In the genomic region with DNA sequence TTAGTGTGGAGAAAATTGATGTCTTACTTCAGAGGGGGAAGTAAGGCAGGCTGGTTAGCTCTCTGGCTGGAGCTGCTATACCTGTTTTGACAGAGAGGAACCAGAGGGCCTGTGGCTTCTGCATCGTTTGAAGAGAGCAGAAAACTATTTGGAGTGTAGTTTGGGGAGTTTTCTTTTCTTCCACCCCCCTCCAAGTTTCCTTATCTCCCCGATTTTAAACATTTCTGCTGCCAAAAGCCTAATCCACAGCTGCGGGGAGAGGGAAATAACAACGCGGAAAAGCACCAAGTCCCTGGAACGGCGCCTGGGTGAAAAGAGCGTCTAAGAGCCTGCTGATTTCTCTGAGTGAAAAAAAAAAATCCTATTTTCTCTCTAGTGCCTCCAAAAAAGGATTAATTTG, we compare ENCODE assay signal across 13 mouse cellular contexts.
A peak's percentile ranks its signal among the peaks of the same experiment; 100 is the strongest.
DNase-seq lines count a peak whose midpoint lies in the region; ATAC-seq and TF ChIP-seq lines count a peak whose summit lies in the region.
"Had no signal": no experiment of that assay in that cellular context is flagged by ENCODE, and none has a peak within 500 bp of the region (broad histone marks: within the 10 kb centered on the region; RNA-seq: fewer than 3 reads in every experiment).

No protein-coding gene starts in this region.

- peak overlapping the region; percentile 52; the same call in 1 of the 2 replicates for H3K27ac ChIP-seq in liver, adult 2 months (replicated peaks; ENCODE audit: insufficient read depth, low read depth, low read length)
- no peak overlapping the region for H3K27ac ChIP-seq in liver, embryonic 11.5 days (ENCODE audit: low read depth, low read length)
- H3K27ac ChIP-seq: hindbrain, embryonic 13.5 days; midbrain, embryonic 13.5 days had no signal

- TF ChIP-seq CTCF in liver, adult 2 months (IDR thresholded peaks at IDR 0.05; ENCODE audit: low read depth, low read length) = no peak

- no peaks in the 10 kb centered on the region for H3K36me3 ChIP-seq in liver, adult 2 months (ENCODE audit: control insufficient read depth, insufficient read depth, low read length)
- H3K36me3 ChIP-seq in liver, embryonic 11.5 days (ENCODE audit: control insufficient read depth, insufficient read depth, low read length) = no peaks in the 10 kb centered on the region
- H3K36me3 ChIP-seq: hindbrain, embryonic 13.5 days; midbrain, embryonic 13.5 days had no signal

- H3K4me1 ChIP-seq in liver, adult 2 months (ENCODE audit: control insufficient read depth, insufficient read depth, low read length) = no peaks in the 10 kb centered on the region
- H3K4me1 ChIP-seq in liver, embryonic 11.5 days (replicated peaks; ENCODE audit: control insufficient read depth, insufficient read depth, low read length) = no peaks in the 10 kb centered on the region

- H3K27me3 ChIP-seq in liver, adult 2 months (ENCODE audit: control insufficient read depth, insufficient read depth, low read length) = no peaks in the 10 kb centered on the region
- no peaks in the 10 kb centered on the region for H3K27me3 ChIP-seq in liver, embryonic 11.5 days (replicated peaks; ENCODE audit: control insufficient read depth, insufficient read depth, low read length)
- H3K27me3 ChIP-seq: hindbrain, embryonic 13.5 days; midbrain, embryonic 13.5 days had no signal

- no peak overlapping the region for H3K4me2 ChIP-seq in liver, embryonic 11.5 days
- H3K4me2 ChIP-seq: hindbrain, embryonic 13.5 days; midbrain, embryonic 13.5 days had no signal

- ATAC-seq in liver, embryonic 11.5 days (replicated peaks; ENCODE audit: low FRiP score) = no peak
- ATAC-seq: intestine, embryonic 16.5 days; midbrain, embryonic 13.5 days had no signal

- H3K79me2 ChIP-seq in liver, adult 2 months (ENCODE audit: control insufficient read depth, insufficient read depth, low read length) = no peaks in the 10 kb centered on the region

- TF ChIP-seq POLR2A in liver, adult 2 months (IDR thresholded peaks at IDR 0.05; ENCODE audit: extremely low read depth, insufficient read depth, low read length) = no peak

- intact Hi-C loops in heart, postnatal 10 days (cut with DNase I) = no loop called here

- DNase-seq in liver, adult 2 months (ENCODE audit: extremely low read depth, low read depth, low spot score) = peak; percentile 26
- no peak for DNase-seq in liver, embryonic 11.5 days (ENCODE audit: low spot score)
- peak; percentile 31 for DNase-seq in heart, adult 8-10 months (ENCODE audit: low spot score)
- DNase-seq in heart, postnatal 10 days = peak; percentile 33 to 44
- DNase-seq in lung, postnatal 25 days (ENCODE audit: low spot score) = peak; percentile 45
- DNase-seq in cerebellum, postnatal 25 days = no peak
- no peak for DNase-seq in adrenal gland, adult (ENCODE audit: inconsistent age in 2 of 2, low spot score in 1 of 2)
- DNase-seq: cerebellum, adult 18-20 months; kidney, postnatal 36 days; thymus, adult 18-20 months had no signal

- no peaks in the 10 kb centered on the region for H3K9me3 ChIP-seq in liver, embryonic 11.5 days (ENCODE audit: control insufficient read depth, low read length)
- H3K9me3 ChIP-seq: hindbrain, embryonic 13.5 days; midbrain, embryonic 13.5 days had no signal

- 50% methylated on average over 8 of the region's 8 CpGs for WGBS in liver, adult 2 months
- WGBS in liver, embryonic 11.5 days = 43% methylated on average over 8 of the region's 8 CpGs

- no peak overlapping the region for H3K9ac ChIP-seq in liver, adult 2 months (ENCODE audit: low read depth, low read length)
- no peak overlapping the region for H3K9ac ChIP-seq in liver, embryonic 11.5 days (ENCODE audit: low read depth, low read length)
- H3K9ac ChIP-seq: hindbrain, embryonic 13.5 days; midbrain, embryonic 13.5 days had no signal

- H3K4me3 ChIP-seq in liver, adult 2 months (ENCODE audit: insufficient read depth, low read depth, low read length) = no peak overlapping the region
- no peak overlapping the region for H3K4me3 ChIP-seq in liver, embryonic 11.5 days (ENCODE audit: low read depth, low read length)
- H3K4me3 ChIP-seq: hindbrain, embryonic 13.5 days; midbrain, embryonic 13.5 days had no signal

Comparison
In these comparisons a context has a peak if more than half of its experiments do, and no peak if none do; other contexts are left out.
1. DNase-seq: peak in liver, adult 2 months (single experiment), heart, adult 8-10 months (single experiment), heart, postnatal 10 days (2 of 2) and lung, postnatal 25 days (single experiment); none in liver, embryonic 11.5 days (single experiment), cerebellum, postnatal 25 days (0 of 2) and adrenal gland, adult (0 of 2).